Mouse (Mus musculus): Measurements from ENCODE around the gene Slc35f1. TPM values are rescaled to one million over a fixed set of nuclear protein-coding genes. Genes with fewer than 3 reads are reported as not detected.

The Slc35f1 gene
- 0.28 and 0.54 TPM in 2 replicates for polyA plus RNA-seq (2012; ENCODE audit: insufficient read depth, insufficient read length, missing spikeins)

DNA sequence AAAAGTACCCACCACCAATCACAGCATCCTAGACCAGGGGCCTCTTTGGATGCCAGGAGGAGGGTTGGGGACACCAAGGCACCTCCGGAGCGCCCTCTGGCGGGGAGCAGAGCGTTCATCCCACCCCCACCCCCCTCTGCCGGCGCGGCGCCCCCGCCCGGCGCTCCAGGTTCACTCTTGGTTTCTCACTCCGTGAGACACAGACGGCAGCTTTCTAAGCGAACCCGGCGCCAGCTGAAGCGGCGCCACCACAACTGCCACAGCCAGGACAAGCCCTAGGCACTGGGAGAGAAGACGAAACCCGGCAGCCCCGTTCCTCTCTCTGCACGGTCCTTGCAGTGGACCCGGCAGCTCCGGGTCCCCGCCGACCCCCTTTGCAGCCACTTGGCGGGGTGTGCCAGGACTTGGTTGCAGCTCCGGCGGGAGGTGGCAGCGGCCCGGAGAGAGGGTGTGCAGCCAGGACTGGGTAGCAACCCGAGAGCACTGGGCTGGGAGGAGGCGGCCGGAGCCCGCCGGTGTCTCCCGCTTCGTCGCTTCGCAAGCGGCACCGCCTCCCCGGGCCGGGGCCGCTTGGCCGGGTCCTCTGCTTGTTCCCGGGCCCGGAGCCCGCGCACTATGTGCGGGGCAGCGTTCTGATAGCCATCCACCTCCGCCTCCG, at the start of gene Slc35f1:
Slc35f1 (plus strand) TSS at position 200 of the 658 bp plus-strand sequence.
- Histone ChIP-seq H3K4me1 (ENCODE audit: control insufficient read depth, insufficient read depth, insufficient read length, low read length) (no peaks in the 10 kb centered on the region), H3K27ac (replicated peaks; ENCODE audit: low read depth, low read length) (no peak within 1 kb of the TSS), H3K4me3 (ENCODE audit: insufficient read depth, low read depth, low read length) (peak within 1 kb of the TSS; percentile 60)

DNA sequence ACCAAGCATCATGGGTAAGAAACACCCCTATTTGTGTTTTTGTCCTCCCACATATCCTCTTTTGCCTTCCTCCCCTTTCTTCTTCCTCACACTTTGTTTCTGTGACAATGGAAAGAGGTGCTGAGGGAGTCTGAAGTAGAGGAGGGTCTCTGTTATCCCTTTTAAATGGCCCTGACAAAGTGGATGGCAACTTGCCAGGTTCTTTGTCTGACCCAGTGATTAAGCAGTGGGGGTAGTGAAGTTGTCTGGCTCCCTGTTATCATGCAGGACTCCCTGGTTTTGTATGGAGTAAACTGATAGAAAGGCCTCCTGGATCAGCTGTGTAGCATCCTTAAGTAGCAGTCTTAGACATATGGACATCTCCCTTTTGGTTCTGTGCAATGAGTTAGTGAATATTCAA, 19.1 kb upstream of the Slc35f1 start:
- Histone ChIP-seq H3K27ac (replicated peaks; ENCODE audit: low read depth, low read length) (no peak overlapping the region), H3K4me3 (ENCODE audit: insufficient read depth, low read depth, low read length) (no peak overlapping the region), H3K4me1 (ENCODE audit: control insufficient read depth, insufficient read depth, insufficient read length, low read length) (no peaks in the 10 kb centered on the region)

DNA sequence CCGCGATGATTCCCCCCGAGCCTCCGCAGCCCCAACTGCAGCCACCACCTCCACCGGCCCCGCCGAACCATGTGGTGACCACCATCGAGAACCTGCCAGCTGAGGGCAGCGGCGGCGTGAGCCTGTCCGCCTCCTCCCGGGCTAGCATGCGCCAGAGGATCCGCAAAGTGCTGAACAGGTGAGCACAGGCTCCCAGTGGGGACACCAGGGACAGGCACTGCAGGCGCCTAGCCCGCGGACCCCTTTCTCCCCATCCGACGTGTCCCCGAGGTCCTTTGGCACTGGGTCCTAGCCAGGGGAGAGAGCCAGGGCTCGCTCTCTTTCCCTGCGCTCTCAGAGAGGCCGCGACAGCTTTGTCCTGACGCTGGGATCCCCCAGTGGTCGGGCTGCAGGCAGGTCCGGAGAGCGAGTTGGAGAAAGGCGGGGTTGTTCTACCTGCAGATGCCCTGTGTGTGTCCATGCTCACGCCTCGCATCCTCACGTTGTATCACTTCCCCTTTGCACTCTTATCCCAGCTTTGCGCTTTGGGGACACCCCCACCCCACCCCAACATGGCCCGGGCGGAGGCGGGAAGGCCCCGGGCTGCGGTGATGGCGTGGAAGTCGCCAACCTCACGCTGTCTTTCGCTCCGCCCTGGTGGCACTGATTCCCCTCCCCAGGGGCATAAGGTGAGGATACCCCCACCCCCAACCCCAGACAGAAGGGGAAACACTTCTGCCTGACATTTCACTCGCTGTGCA, 829 bp downstream of the Slc35f1 start:
- H3K27ac ChIP-seq (replicated peaks; ENCODE audit: low read depth, low read length): no peak overlapping the region
- no peaks in the 10 kb centered on the region for H3K4me1 ChIP-seq (ENCODE audit: control insufficient read depth, insufficient read depth, insufficient read length, low read length)
- peak overlapping the region; percentile 60 for H3K4me3 ChIP-seq (ENCODE audit: insufficient read depth, low read depth, low read length)

DNA sequence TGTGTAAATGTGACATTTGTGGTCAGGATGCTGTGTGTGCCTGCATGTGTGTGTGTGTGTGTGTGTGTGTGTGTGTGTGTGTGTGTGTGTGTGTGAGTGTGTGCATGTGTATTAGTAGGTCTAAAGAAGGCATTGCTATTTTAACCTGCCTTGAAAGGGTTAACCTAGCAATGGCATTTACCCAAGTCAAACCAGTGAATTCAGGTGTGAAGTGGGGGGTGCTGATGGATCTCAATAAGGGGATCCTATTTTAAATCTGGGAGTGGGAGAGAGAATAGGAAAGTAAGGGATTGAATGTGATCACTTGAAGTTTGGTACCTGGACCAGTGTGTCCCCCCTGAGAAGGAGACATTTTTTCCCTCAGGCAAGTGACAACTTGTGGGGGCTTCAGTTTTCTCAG, 13.4 kb downstream of the Slc35f1 start:
- no peak overlapping the region for H3K4me3 ChIP-seq (ENCODE audit: insufficient read depth, low read depth, low read length)
- peaks cover 2% of the 10 kb centered on the region; the same call in 1 of the 2 replicates for H3K4me1 ChIP-seq (ENCODE audit: control insufficient read depth, insufficient read depth, insufficient read length, low read length)
- H3K27ac ChIP-seq (replicated peaks; ENCODE audit: low read depth, low read length): no peak overlapping the region

- H3K4me1 ChIP-seq (ENCODE audit: control insufficient read depth, insufficient read depth, insufficient read length, low read length): peaks cover 2% of the 10 kb centered on the region; the same call in 1 of the 2 replicates
- no peak overlapping the region for H3K27ac ChIP-seq (replicated peaks; ENCODE audit: low read depth, low read length)
- H3K4me3 ChIP-seq (ENCODE audit: insufficient read depth, low read depth, low read length): peak overlapping the region; percentile 29; the same call in 1 of the 2 replicates
Observed at GRCm38 (mm10) chr10:52704101-52705051, 14.0 kb downstream of the Slc35f1 start.

DNA sequence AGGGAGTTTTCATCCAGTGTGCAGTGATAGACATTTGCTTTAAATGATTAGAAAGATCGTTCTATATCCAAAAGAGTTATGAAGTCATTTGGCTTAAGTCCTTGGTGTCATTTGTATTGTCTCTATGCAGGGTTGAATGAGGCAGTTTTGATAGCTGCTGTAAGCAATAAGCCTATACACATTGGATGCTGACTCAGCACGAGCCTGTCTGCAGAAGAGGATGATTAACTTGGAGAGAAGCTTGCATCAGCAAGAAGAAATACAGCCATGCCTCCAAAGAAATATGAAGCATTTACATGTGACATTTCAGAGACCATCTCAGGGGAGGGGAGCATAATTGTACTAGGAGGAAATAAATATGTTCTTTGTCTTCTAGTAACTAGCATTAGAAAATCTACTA, 19.1 kb downstream of the Slc35f1 start:
- Histone ChIP-seq H3K27ac (replicated peaks; ENCODE audit: low read depth, low read length) (no peak overlapping the region), H3K4me3 (ENCODE audit: insufficient read depth, low read depth, low read length) (no peak overlapping the region), H3K4me1 (ENCODE audit: control insufficient read depth, insufficient read depth, insufficient read length, low read length) (no peaks in the 10 kb centered on the region)

DNA sequence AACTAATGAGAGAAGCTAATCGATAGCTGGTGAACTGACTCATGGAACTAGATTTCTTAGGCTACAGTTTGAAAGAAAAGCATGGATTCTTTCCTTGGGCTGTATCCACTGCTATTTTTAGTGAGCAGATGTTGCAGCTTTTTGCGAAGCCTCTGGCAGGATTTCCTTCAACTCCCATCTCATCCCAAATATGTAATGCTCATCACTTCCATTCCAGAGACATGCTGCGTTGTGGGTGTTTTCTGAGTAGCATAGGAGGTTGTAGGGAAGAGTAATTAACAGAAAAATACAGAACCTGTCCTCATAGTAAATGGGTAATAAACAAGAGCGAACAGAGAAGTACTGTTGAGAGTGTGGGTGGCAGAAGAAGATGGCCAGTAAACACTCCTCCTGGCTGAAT, 21.8 kb downstream of the Slc35f1 start:
- Histone ChIP-seq H3K4me1 (ENCODE audit: control insufficient read depth, insufficient read depth, insufficient read length, low read length) (no peaks in the 10 kb centered on the region), H3K27ac (replicated peaks; ENCODE audit: low read depth, low read length) (no peak overlapping the region), H3K4me3 (ENCODE audit: insufficient read depth, low read depth, low read length) (no peak overlapping the region)

- Histone ChIP-seq H3K4me3 (ENCODE audit: insufficient read depth, low read depth, low read length) (no peak overlapping the region), H3K27ac (replicated peaks; ENCODE audit: low read depth, low read length) (no peak overlapping the region), H3K4me1 (ENCODE audit: control insufficient read depth, insufficient read depth, insufficient read length, low read length) (no peaks in the 10 kb centered on the region)
Observed at GRCm38 (mm10) chr10:52714557-52714956, 24.2 kb downstream of the Slc35f1 start.

GRCm38 (mm10) chr10:52715146-52715545, 24.8 kb downstream of the Slc35f1 start:
- Histone ChIP-seq H3K4me1 (ENCODE audit: control insufficient read depth, insufficient read depth, insufficient read length, low read length) (no peaks in the 10 kb centered on the region), H3K27ac (replicated peaks; ENCODE audit: low read depth, low read length) (no peak overlapping the region), H3K4me3 (ENCODE audit: insufficient read depth, low read depth, low read length) (no peak overlapping the region)

DNA sequence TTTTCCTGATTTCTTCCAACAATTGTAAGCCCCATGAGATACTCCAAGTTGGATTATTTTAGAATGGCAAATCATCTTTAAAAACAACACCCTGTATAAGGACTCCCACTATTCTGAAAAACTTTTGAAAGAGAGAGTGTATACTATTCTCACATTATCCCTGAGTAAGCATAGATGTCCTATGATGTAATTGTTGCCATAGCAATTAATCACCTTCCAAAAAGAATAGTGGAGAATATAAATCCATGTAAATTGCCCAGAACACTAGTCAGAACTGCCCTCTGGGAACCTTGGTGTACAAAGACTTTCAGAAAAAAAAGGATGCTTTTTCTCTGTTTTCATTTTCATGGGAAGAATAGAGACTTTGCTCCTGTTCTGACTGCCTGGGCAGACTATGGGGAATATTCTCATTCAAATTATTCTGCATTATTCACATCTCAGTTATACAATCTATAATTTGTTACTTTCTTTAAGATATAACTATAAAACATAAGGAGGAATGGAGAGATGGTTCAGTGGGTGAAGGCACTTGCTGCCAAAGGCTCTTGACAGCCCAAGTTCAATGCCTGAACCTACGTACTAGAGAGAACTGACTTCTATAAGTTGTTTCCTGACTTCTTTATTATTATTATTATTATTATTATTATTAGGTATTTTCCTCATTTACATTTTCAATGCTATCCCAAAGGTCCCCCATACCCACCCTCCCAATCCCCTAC, 28.0 kb downstream of the Slc35f1 start:
- Histone ChIP-seq H3K4me3 (ENCODE audit: insufficient read depth, low read depth, low read length) (no peak overlapping the region), H3K4me1 (ENCODE audit: control insufficient read depth, insufficient read depth, insufficient read length, low read length) (no peaks in the 10 kb centered on the region), H3K27ac (replicated peaks; ENCODE audit: low read depth, low read length) (no peak overlapping the region)

- Histone ChIP-seq H3K4me3 (ENCODE audit: insufficient read depth, low read depth, low read length) (no peak overlapping the region), H3K27ac (replicated peaks; ENCODE audit: low read depth, low read length) (no peak overlapping the region), H3K4me1 (ENCODE audit: control insufficient read depth, insufficient read depth, insufficient read length, low read length) (no peaks in the 10 kb centered on the region)
Observed at GRCm38 (mm10) chr10:52726674-52727073, 36.3 kb downstream of the Slc35f1 start.

DNA sequence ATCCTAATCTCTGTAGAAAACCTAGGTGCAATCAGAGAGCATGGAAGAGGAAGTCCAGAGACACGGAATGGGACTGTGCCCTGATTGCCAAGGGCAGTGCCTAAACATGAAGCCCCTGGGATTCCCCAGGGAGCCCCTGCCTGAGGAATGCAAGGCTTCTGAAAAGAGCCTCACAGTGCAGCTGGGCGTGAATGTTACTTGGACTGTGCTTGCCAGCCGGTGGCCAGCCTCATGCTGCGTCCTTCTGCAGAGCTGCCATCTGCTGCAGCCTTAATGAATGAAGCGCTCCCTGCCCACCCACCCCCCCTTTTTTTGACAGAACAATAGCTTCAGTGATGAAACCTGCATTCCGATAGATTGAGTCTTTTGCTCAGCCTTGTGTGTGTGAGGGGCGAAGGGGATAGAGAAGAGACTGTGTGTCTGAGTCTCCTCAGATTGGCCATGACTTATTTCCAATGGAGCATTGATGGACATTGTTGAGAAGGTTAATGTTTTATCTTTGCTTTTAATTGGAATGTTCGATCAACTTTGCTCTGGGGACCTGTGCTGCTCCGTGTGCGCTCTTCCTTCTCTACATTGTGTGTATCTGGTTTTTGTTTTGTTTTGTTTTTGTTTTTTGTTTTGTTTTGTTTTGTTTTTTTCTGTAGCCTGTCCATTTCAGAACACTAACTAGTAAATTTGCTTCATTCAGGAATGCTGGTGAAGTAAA, 52.5 kb downstream of the Slc35f1 start:
- H3K27ac ChIP-seq (replicated peaks; ENCODE audit: low read depth, low read length): no peak overlapping the region
- no peak overlapping the region for H3K4me3 ChIP-seq (ENCODE audit: insufficient read depth, low read depth, low read length)

DNA sequence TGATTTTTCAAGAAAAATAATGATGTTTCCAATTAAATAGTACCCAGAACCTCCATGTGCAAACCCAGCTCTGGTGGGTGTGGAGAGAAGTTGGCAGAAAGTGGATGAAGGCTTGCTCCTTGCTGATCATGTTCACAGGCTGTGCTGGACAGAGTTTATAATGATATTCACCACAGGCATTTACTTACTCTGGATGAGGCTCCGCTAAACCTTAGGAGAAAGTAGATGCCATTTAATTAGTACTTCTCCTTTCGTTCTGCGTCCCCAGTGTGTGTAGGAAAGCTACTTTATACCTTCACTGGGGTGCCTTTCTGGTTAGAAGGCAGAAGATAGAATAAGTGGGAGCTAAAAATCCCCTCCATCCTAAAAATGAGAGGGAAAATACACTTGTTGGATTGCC, 53.5 kb downstream of the Slc35f1 start:
- Histone ChIP-seq H3K4me3 (ENCODE audit: insufficient read depth, low read depth, low read length) (no peak overlapping the region), H3K27ac (replicated peaks; ENCODE audit: low read depth, low read length) (no peak overlapping the region), H3K4me1 (ENCODE audit: control insufficient read depth, insufficient read depth, insufficient read length, low read length) (no peaks in the 10 kb centered on the region)

More for the DNA sequence above, 52.5 kb downstream of the Slc35f1 start:
- H3K4me1 ChIP-seq (ENCODE audit: control insufficient read depth, insufficient read depth, insufficient read length, low read length): no peaks in the 10 kb centered on the region

DNA sequence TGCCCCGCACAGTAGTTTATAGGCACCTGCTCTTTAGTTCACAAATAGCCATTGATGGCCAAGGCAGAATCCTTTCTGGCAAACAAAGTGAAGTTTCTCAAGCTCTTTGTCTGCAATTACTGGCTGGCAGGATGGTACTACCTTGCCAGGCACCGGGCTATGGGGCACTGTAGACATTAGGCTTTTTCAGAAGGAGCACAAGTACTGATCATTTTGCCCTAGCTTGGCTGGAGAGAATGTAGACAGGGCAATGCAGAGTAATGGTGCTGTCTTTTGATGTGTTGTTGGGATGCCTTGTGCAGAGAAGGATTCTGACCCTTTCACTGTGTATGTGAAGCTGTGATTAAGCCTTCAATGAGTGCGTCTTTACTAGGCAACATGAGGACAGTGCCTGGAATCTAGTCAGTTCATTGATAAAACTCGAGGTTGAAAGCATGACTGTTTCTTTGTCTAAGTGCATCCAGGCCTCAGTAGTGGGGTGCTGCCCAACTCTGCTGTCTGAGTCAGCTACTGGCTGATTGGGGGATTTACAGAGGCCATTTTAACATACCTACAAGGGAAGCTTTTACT, 57.8 kb downstream of the Slc35f1 start:
- Histone ChIP-seq H3K4me1 (ENCODE audit: control insufficient read depth, insufficient read depth, insufficient read length, low read length) (no peaks in the 10 kb centered on the region), H3K4me3 (ENCODE audit: insufficient read depth, low read depth, low read length) (no peak overlapping the region), H3K27ac (replicated peaks; ENCODE audit: low read depth, low read length) (no peak overlapping the region)

All from brown adipose tissue, adult 24 weeks (tissue).